Mouse (Mus musculus): Measurements from ENCODE around the gene Dcakd. TPM values are rescaled to one million over a fixed set of nuclear protein-coding genes. Genes with fewer than 3 reads are reported as not detected.

Gene Dcakd
- polyA plus RNA-seq (2014; fragmentation: Nextera tagmentation; extraction: Ambion mirVana): 93.8 and 99.4 TPM in 2 replicates

GRCm38 (mm10) chr11:103028176-103028891, at the start of gene Dcakd, which contains the start of gene Nmt1:
Gene Dcakd, minus strand, starts transcription at chr11:103028333.
Gene Nmt1, plus strand, starts transcription at chr11:103028190.
- H3K9ac ChIP-seq (ENCODE audit: low read length): peak within 1 kb of the TSS; percentile 78
- H3K4me2 ChIP-seq (ENCODE audit: low read length): peak within 1 kb of the TSS; percentile 69
- no peaks in the 10 kb centered on the region for H3K27me3 ChIP-seq (ENCODE audit: control insufficient read depth, insufficient read depth, low read length)
- under 1% methylated on average over 36 of the region's 36 CpGs for WGBS
- peak; percentile 97 for ATAC-seq (ENCODE audit: insufficient number of reproducible peaks, insufficient read depth, low FRiP score, low read depth)
- H3K36me3 ChIP-seq (ENCODE audit: control insufficient read depth, insufficient read depth, low read length): peaks cover 30% of the 10 kb centered on the region
- peak within 1 kb of the TSS; percentile 59 to 94 for H3K4me3 ChIP-seq (ENCODE audit: control insufficient read depth in 1 of 2, insufficient read depth in 1 of 2, low read depth in 1 of 2, low read length in 2 of 2)
- peaks cover 2 to 16% of the 10 kb centered on the region in 2 experiments; a peak in 3 of 4 replicates for H3K4me1 ChIP-seq (ENCODE audit: control insufficient read depth in 2 of 2, insufficient read depth in 2 of 2, low read length in 2 of 2)
- H3K27ac ChIP-seq (replicated peaks in 1 of 2; ENCODE audit: control insufficient read depth in 1 of 2, insufficient read depth in 1 of 2, low read depth in 2 of 2, low read length in 2 of 2): peak within 1 kb of the TSS; percentile 75 to 83
- no peaks in the 10 kb centered on the region for H3K9me3 ChIP-seq (ENCODE audit: control insufficient read depth, low read length)

- no peak overlapping the region for H3K4me3 ChIP-seq (ENCODE audit: control insufficient read depth in 1 of 2, insufficient read depth in 1 of 2, low read depth in 1 of 2, low read length in 2 of 2)
- H3K4me2 ChIP-seq (ENCODE audit: low read length): no peak overlapping the region
- peaks cover 18 to 29% of the 10 kb centered on the region in 2 experiments for H3K4me1 ChIP-seq (ENCODE audit: control insufficient read depth in 2 of 2, insufficient read depth in 2 of 2, low read length in 2 of 2)
- H3K9ac ChIP-seq (ENCODE audit: low read length): no peak overlapping the region
- 86% methylated on average over 8 of the region's 8 CpGs for WGBS
- H3K36me3 ChIP-seq (ENCODE audit: control insufficient read depth, insufficient read depth, low read length): peaks cover 43% of the 10 kb centered on the region
- 0 out of 2 replicates have a peak, but pooled peaks cover 6% of the 10 kb centered on the region for H3K27me3 ChIP-seq (ENCODE audit: control insufficient read depth, insufficient read depth, low read length)
- ATAC-seq (ENCODE audit: insufficient number of reproducible peaks, insufficient read depth, low FRiP score, low read depth): no peak
- no peak overlapping the region for H3K27ac ChIP-seq (replicated peaks in 1 of 2; ENCODE audit: control insufficient read depth in 1 of 2, insufficient read depth in 1 of 2, low read depth in 2 of 2, low read length in 2 of 2)
- H3K9me3 ChIP-seq (ENCODE audit: control insufficient read depth, low read length): no peaks in the 10 kb centered on the region
These were observed 48.4 kb upstream of the Dcakd start for GRCm38 (mm10) chr11:103076581-103076980.

- H3K36me3 ChIP-seq (ENCODE audit: control insufficient read depth, insufficient read depth, low read length): peaks cover 49% of the 10 kb centered on the region
- H3K9ac ChIP-seq (ENCODE audit: low read length): no peak overlapping the region
- H3K4me2 ChIP-seq (ENCODE audit: low read length): no peak overlapping the region
- ATAC-seq (ENCODE audit: insufficient number of reproducible peaks, insufficient read depth, low FRiP score, low read depth): no peak
- H3K27ac ChIP-seq (replicated peaks in 1 of 2; ENCODE audit: control insufficient read depth in 1 of 2, insufficient read depth in 1 of 2, low read depth in 2 of 2, low read length in 2 of 2): no peak overlapping the region
- no peaks in the 10 kb centered on the region for H3K9me3 ChIP-seq (ENCODE audit: control insufficient read depth, low read length)
- H3K4me3 ChIP-seq (ENCODE audit: control insufficient read depth in 1 of 2, insufficient read depth in 1 of 2, low read depth in 1 of 2, low read length in 2 of 2): no peak overlapping the region
- WGBS: 75% methylated on average over 7 of the region's 7 CpGs
- 0 out of 2 replicates have a peak, but pooled peaks cover 6% of the 10 kb centered on the region for H3K27me3 ChIP-seq (ENCODE audit: control insufficient read depth, insufficient read depth, low read length)
- H3K4me1 ChIP-seq (ENCODE audit: control insufficient read depth in 2 of 2, insufficient read depth in 2 of 2, low read length in 2 of 2): peaks cover 18 to 28% of the 10 kb centered on the region in 2 experiments
These were observed 47.9 kb upstream of the Dcakd start for GRCm38 (mm10) chr11:103076010-103076409.

- 17% methylated on average over 10 of the region's 10 CpGs for WGBS
- Histone ChIP-seq H3K4me3 (ENCODE audit: control insufficient read depth in 1 of 2, insufficient read depth in 1 of 2, low read depth in 1 of 2, low read length in 2 of 2) (no peak overlapping the region), H3K27ac (replicated peaks in 1 of 2; ENCODE audit: control insufficient read depth in 1 of 2, insufficient read depth in 1 of 2, low read depth in 2 of 2, low read length in 2 of 2) (no peak overlapping the region), H3K9ac (ENCODE audit: low read length) (no peak overlapping the region; the same call in 1 of the 2 replicates), H3K4me2 (ENCODE audit: low read length) (0 out of 2 replicates have a peak overlapping the region, but pooled peaks have one; percentile 24), H3K4me1 (ENCODE audit: control insufficient read depth in 2 of 2, insufficient read depth in 2 of 2, low read length in 2 of 2) (peaks cover 15 to 17% of the 10 kb centered on the region in 2 experiments), H3K27me3 (ENCODE audit: control insufficient read depth, insufficient read depth, low read length) (0 out of 2 replicates have a peak, but pooled peaks cover 3% of the 10 kb centered on the region), H3K36me3 (ENCODE audit: control insufficient read depth, insufficient read depth, low read length) (peaks cover 60% of the 10 kb centered on the region), H3K9me3 (ENCODE audit: control insufficient read depth, low read length) (no peaks in the 10 kb centered on the region)
- ATAC-seq (ENCODE audit: insufficient number of reproducible peaks, insufficient read depth, low FRiP score, low read depth): no peak
These were observed 46.7 kb upstream of the Dcakd start for GRCm38 (mm10) chr11:103074796-103075323.

- H3K9me3 ChIP-seq (ENCODE audit: control insufficient read depth, low read length): no peaks in the 10 kb centered on the region
- ATAC-seq (ENCODE audit: insufficient number of reproducible peaks, insufficient read depth, low FRiP score, low read depth): no peak
- H3K4me2 ChIP-seq (ENCODE audit: low read length): 0 out of 2 replicates have a peak overlapping the region, but pooled peaks have one; percentile 24
- no peak overlapping the region; the same call in 1 of the 2 replicates for H3K9ac ChIP-seq (ENCODE audit: low read length)
- H3K27ac ChIP-seq (replicated peaks in 1 of 2; ENCODE audit: control insufficient read depth in 1 of 2, insufficient read depth in 1 of 2, low read depth in 2 of 2, low read length in 2 of 2): no peak overlapping the region
- peaks cover 67% of the 10 kb centered on the region for H3K36me3 ChIP-seq (ENCODE audit: control insufficient read depth, insufficient read depth, low read length)
- H3K4me3 ChIP-seq (ENCODE audit: control insufficient read depth in 1 of 2, insufficient read depth in 1 of 2, low read depth in 1 of 2, low read length in 2 of 2): no peak overlapping the region
- WGBS: 61% methylated on average over 10 of the region's 10 CpGs
- H3K4me1 ChIP-seq (ENCODE audit: control insufficient read depth in 2 of 2, insufficient read depth in 2 of 2, low read length in 2 of 2): peaks cover 15 to 17% of the 10 kb centered on the region in 2 experiments
- H3K27me3 ChIP-seq (ENCODE audit: control insufficient read depth, insufficient read depth, low read length): no peaks in the 10 kb centered on the region
These were observed 46.1 kb upstream of the Dcakd start for GRCm38 (mm10) chr11:103074121-103074650.

- Histone ChIP-seq H3K4me1 (ENCODE audit: control insufficient read depth in 2 of 2, insufficient read depth in 2 of 2, low read length in 2 of 2) (peaks cover 15 to 17% of the 10 kb centered on the region in 2 experiments), H3K4me3 (ENCODE audit: control insufficient read depth in 1 of 2, insufficient read depth in 1 of 2, low read depth in 1 of 2, low read length in 2 of 2) (no peak overlapping the region), H3K4me2 (ENCODE audit: low read length) (no peak overlapping the region), H3K9ac (ENCODE audit: low read length) (no peak overlapping the region), H3K27ac (replicated peaks in 1 of 2; ENCODE audit: control insufficient read depth in 1 of 2, insufficient read depth in 1 of 2, low read depth in 2 of 2, low read length in 2 of 2) (no peak overlapping the region), H3K9me3 (ENCODE audit: control insufficient read depth, low read length) (no peaks in the 10 kb centered on the region), H3K36me3 (ENCODE audit: control insufficient read depth, insufficient read depth, low read length) (peaks cover 72% of the 10 kb centered on the region), H3K27me3 (ENCODE audit: control insufficient read depth, insufficient read depth, low read length) (no peaks in the 10 kb centered on the region)
- no peak for ATAC-seq (ENCODE audit: insufficient number of reproducible peaks, insufficient read depth, low FRiP score, low read depth)
- 67% methylated on average over 7 of the region's 7 CpGs for WGBS
These were observed 45.5 kb upstream of the Dcakd start for GRCm38 (mm10) chr11:103073671-103074070.

GRCm38 (mm10) chr11:103070322-103070880, 42.3 kb upstream of the Dcakd start:
- ATAC-seq (ENCODE audit: insufficient number of reproducible peaks, insufficient read depth, low FRiP score, low read depth): no peak
- Histone ChIP-seq H3K27me3 (ENCODE audit: control insufficient read depth, insufficient read depth, low read length) (no peaks in the 10 kb centered on the region), H3K27ac (replicated peaks in 1 of 2; ENCODE audit: control insufficient read depth in 1 of 2, insufficient read depth in 1 of 2, low read depth in 2 of 2, low read length in 2 of 2) (no peak overlapping the region), H3K4me3 (ENCODE audit: control insufficient read depth in 1 of 2, insufficient read depth in 1 of 2, low read depth in 1 of 2, low read length in 2 of 2) (no peak overlapping the region), H3K9me3 (ENCODE audit: control insufficient read depth, low read length) (no peaks in the 10 kb centered on the region), H3K4me2 (ENCODE audit: low read length) (no peak overlapping the region), H3K9ac (ENCODE audit: low read length) (no peak overlapping the region), H3K4me1 (ENCODE audit: control insufficient read depth in 2 of 2, insufficient read depth in 2 of 2, low read length in 2 of 2) (peaks cover 15 to 36% of the 10 kb centered on the region in 2 experiments), H3K36me3 (ENCODE audit: control insufficient read depth, insufficient read depth, low read length) (peaks cover 81% of the 10 kb centered on the region)
- WGBS: 90% methylated on average over 10 of the region's 10 CpGs
